ENCODE assay signal across 8 mouse cellular contexts in the genomic region with DNA sequence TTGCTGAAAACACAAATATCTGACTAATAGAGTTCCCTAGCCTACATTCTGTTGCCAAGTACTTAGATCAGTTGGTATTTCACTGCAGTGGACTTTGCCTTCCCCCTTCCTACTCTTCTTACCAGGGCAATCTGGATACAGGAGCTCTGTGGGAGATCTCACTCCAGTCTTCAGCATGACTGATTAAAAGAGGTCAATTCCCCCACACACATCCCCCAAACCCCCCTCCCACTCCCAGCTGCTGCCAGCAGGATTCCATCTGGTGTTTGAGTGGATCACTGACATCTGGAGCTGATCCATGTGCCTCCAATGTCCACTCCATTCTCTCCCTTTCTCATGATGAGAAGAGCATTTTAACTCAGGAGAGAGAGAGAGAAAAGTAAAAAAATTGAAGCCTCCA.
DNase-seq lines count a peak whose midpoint lies in the region.

No protein-coding gene starts in this region.

- intact Hi-C loops in left cerebral cortex, postnatal 4 days (cut with DNase I) = no loop called here

- DNase-seq in left cerebral cortex, postnatal 4 days = peak; percentile 21
- DNase-seq in left cerebral cortex, adult 18-20 months (ENCODE audit: low spot score in 2 of 2) = no peak
- peak; percentile 30 for DNase-seq in embryo, embryonic 11 days
- DNase-seq in kidney, adult 8-10 months = peak; percentile 3 to 13
- peak; percentile 3 for DNase-seq in lung, postnatal 14 days
- DNase-seq in B cell, adult 2 months = no peak
- DNase-seq in yolk sac, embryonic 10.5 days (ENCODE audit: low spot score) = no peak
- DNase-seq in thymus, postnatal 4 days = no peak

Comparison
In these comparisons a context has a peak if more than half of its experiments do, and no peak if none do; other contexts are left out.
1. DNase-seq: peak in left cerebral cortex, postnatal 4 days (single experiment), embryo, embryonic 11 days (single experiment), kidney, adult 8-10 months (2 of 2) and lung, postnatal 14 days (single experiment); none in left cerebral cortex, adult 18-20 months (0 of 2), B cell, adult 2 months (0 of 2), yolk sac, embryonic 10.5 days (single experiment) and thymus, postnatal 4 days (single experiment).